Mouse (Mus musculus) monocyte, adult 5-6 weeks (primary cell): Measurements from ENCODE around the gene Adap2. TPM values are rescaled to one million over a fixed set of nuclear protein-coding genes. Genes with fewer than 3 reads are reported as not detected.
"Not testable (repeated sequence)": the region's sequence is repeated elsewhere in the genome, so short reads cannot be mapped to it uniquely, and the experiment has no call there.

Source experiments
- ATAC-seq: fragments of 153-309, 156-312 bp; replicated peaks from 2 replicates; pipeline ENCODE4 v1.8.0; 2017; ENCODE audit warnings: mild to moderate bottlenecking; ENCODE audit not compliant: low TSS enrichment, insufficient number of reproducible peaks, severe bottlenecking, poor library complexity, low FRiP score
- total RNA-seq: library from RNA; stranded (forward); fragments of 200-1000, 200-491, 200-594 nt; gene quantifications from 3 replicates; pipeline ENCODE4 v1.2.3, GENCODE M21; 2017

Adap2 gene
- total RNA-seq, 1 experiment from 2014 or later: 8.7 TPM

- ATAC-seq: peak; percentile 99
These were observed 29.9 kb downstream of the Adap2 start, which contains the start of gene Rnf135 for GRCm38 (mm10) chr11:80183705-80184255. Gene Rnf135 (plus strand): TSS chr11:80183851.

DNA sequence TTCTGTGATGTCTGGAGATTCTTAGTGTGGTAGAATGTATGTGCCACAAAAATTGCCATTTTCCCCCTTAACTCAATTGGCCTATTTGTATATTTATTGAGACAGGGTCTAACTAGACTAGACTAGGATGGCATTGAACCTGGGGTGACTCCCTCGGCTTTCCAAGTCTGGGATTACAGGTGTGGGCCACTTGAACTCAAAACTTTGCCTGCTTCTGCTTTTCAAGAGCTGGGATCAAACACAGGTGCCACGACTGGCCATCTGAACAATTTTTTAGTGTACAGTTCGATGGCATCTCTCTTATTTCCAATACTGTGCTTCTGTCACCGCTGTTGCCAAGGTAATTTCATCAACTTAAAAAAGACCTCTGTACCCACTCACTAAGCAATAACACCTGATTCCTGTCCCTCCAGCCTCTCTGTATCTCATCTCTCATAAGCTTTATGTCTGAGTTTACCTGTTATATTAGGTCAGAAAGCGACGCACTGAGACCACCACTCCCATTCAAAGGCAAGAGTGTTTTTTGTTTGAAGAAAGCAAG is 30.7 kb downstream of the Adap2 start:
- no peak for ATAC-seq

GRCm38 (mm10) chr11:80185441-80185976 is 31.6 kb downstream of the Adap2 start:
- not testable (repeated sequence) for ATAC-seq

DNA sequence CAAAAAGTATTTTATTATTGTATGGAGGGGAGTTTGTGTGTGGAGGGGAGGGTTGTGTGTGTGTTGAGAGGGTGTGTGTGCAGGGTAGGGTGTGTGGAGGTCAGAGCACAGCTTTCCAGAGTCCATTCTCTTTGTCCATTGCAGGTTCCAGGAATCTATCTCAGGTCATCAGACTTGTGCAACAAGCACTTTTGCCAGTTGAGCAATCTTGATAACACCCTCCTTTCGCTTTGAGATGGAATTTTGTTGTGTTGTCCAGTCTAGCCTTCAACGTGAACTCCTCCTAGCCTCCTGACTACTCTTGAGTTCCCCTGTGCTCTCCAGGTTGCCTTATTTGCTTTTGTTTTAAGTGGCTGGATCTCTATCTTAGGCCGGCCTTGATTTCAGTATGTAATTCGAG is 36.4 kb downstream of the Adap2 start:
- no peak for ATAC-seq

GRCm38 (mm10) chr11:80193827-80194226 is 39.9 kb downstream of the Adap2 start:
- ATAC-seq: no peak

- ATAC-seq: no peak
These were observed 42.4 kb downstream of the Adap2 start for GRCm38 (mm10) chr11:80196351-80196750.

GRCm38 (mm10) chr11:80199316-80199715 is 45.4 kb downstream of the Adap2 start:
- no peak for ATAC-seq

DNA sequence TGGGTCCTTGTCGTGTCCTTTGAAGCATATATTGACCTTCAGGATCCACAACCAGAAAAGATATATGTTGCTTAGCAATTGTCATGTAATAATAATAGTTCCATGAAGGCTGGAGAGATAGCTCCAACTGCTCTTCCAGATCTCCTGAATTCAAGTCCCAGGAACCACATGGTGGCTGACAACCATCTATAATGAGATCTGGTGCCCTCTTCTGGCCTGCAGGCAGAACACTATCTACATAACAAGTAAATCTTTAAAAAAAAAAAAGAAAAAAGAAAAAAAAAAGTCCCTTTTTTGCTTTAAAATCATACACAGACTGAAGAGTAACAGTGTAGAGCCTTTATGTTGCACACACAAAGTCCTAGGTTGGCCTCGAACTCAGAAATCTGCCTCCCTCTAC is 45.9 kb downstream of the Adap2 start:
- ATAC-seq: no peak

GRCm38 (mm10) chr11:80200326-80200725 is 46.4 kb downstream of the Adap2 start:
- no peak for ATAC-seq

GRCm38 (mm10) chr11:80202296-80202695 is 48.4 kb downstream of the Adap2 start:
- ATAC-seq: no peak

- ATAC-seq: no peak
These were observed 50.1 kb downstream of the Adap2 start for GRCm38 (mm10) chr11:80204037-80204436.

DNA sequence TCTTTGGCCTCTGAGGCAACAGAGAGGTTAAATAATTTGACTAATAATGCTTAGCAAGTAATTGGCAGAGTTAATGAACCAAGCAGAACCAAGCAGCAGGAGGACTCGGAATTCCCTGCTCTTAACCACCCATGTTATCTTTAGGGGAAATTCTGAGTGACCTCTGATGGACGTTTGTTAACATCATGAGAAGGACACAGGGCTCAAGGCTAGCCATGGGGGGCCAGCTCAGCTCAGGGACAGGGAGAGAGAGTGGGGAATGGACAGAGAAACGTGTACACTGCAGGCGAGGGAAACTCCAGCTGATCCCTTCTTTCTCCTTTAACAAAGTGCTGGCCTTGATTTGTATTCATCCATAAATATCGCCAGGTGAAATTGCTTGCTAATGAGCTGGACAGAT is 51.0 kb downstream of the Adap2 start:
- no peak for ATAC-seq

DNA sequence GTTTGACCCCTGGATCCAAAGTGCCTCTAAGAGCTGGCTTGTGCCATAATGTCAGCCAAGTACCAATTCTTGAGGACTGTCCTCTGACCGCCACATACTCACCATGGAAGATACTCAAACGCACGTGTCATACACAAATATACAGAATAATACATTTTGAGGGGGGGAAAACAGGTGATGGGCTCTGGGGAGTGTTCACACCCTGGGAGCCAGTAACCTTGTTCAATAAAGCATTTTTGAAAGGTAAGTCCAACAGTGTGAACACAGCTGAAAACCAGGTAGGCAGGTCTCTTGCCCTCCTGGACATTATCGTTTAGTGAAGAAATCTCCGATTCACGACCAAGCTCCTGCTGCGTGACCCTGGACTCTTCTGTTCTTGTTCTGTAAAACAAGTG is 54.6 kb downstream of the Adap2 start:
- ATAC-seq: no peak

DNA sequence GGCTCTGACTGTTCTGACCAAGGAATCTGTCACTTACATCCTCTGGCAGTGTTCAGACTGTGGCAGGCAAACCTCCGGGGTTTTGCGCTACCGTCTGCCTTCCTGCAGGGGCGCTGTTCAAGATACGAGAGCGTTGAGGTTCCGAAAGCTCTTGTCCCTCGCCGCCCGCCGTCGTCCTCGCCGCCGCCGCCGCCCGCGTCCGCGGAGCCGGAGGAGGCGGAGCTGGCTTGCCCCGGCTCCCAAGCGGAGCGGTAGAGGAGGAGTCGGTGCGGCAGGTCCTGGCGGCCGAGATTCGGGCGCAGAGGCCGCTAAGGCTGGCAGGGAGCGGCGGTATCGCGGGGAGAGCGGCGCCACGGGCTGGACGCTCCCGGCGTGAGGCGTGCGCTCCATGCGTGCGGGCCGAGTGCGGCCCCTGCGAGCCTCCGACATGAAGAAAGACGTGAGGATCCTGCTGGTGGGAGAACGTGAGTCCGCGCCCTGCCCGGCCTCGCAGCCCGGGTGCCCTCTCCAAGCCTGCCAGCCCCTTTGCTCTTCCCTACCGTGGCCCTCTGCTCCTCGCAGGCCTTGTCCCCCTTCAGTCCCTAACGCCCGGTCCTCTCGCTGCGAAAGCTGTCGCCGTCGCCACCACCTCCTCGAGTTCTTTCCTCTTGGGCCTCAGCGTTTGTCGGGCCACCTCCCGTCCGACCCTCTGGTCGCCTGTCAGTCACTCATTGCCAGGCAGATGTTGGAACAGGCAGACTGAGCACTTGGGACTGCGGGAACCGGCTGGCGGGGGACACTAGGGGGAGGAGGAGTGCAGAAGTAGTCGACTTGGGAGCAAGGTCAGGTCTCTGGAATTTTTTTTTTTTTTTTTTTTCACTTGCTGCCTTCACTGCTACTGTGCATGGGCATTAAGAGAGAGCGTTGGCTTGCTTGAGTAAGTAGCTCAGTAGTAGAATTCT is 55.2 kb downstream of the Adap2 start, which contains the start of gene Rhot1:
Gene Rhot1 (plus strand): TSS at position 160 of the 941 bp plus-strand sequence.
- peak; percentile 97 for ATAC-seq

- no peak for ATAC-seq
These were observed 56.4 kb downstream of the Adap2 start for GRCm38 (mm10) chr11:80210321-80210720.

DNA sequence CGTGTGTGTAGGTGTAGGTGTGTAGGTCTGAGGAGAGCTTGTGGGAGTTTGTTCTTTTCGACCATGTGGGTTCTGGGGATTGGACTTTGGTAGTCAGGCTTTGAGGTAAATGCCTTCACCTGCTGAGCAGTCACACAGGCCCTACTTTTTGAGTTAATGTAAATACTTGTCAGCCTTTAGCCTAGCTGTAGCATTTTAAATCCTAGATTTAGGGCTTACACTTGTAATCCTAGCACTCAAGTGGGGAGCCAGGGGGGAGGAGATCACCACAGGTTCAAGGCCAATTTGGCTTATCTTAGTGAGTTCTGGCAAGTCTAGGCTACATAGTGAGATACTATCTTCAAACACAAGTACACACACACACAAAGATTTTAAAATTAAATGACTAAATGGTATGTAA is 58.4 kb downstream of the Adap2 start:
- ATAC-seq: no peak

GRCm38 (mm10) chr11:80215291-80215690 is 61.4 kb downstream of the Adap2 start:
- ATAC-seq: no peak

DNA sequence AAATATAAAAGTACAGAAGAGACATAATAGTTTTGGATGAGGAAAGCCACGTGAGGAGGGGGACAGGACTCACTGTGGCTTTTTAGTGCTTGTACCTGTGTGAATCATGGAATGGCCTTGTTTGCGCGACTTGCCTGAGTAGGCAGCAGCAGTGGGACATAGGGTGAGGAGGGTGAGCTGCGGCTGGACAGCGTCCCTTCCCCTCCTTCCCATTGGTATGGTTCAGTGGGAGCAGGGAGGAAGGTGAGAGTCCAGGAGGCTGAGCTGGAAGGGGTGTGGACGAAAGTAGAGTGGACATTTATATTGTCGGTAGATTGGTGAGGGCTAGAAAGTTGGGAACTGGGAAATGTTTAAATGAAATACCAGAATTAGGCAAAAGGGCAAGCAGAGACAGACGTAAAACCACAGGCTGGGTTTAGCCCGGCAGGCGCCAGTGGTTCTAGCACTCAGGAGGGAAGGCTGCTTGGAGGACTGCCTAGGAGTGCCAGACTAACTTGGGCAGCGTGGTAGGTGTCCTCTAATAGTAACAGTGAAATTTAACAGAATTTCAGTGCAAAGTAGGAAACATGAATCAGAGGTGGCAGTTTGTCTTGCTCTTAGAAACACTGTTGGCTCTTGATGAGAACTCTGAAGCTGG is 64.9 kb downstream of the Adap2 start:
- no peak for ATAC-seq
